Mouse (Mus musculus): ENCODE results near the gene Tex44.

Gene Tex44

DNA sequence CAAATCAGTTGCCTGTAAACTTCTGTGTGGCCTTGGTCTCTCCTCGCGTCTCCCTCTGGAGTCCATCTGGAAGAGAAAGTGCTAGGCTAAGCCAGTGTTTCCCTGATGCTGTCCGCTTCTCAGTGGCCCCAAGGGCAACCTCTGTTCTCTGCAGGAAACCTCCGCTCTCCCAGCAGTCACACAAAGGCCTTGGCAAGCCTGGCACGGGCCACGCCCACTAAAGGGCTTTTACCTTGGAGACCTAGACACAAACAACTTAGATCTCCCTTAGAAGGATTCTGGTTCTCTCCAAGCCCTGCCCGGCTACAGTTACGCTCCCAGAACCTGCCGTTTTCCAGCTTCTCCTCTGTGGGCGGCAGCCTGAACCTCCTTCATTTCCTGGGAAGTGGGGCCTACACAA is 5.1 kb upstream of the Tex44 start:
- peak; percentile 72 to 87 for DNase-seq (ENCODE audit: inconsistent age in 2 of 2, low spot score in 1 of 2)

DNA sequence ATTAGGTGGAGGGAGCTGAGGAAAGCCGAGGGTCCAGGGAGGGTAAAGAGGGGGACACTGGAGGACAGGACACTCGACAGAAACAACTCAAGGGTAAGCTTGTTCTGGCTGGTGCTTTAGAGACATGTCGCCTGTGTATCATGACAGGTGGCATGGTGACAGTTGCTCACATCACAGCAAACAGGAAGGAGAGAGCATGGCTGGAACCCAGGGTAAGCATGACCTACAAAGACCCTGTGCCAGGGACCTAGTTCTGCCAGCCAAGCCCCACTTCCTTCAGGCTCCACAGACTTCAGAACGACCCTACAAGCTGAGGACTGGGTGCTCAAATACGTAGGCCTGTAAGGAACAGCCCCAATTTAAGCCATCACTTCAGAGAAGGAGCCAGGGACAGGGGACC is 2.2 kb upstream of the Tex44 start:
- DNase-seq (ENCODE audit: inconsistent age in 2 of 2, low spot score in 1 of 2) = no peak

DNA sequence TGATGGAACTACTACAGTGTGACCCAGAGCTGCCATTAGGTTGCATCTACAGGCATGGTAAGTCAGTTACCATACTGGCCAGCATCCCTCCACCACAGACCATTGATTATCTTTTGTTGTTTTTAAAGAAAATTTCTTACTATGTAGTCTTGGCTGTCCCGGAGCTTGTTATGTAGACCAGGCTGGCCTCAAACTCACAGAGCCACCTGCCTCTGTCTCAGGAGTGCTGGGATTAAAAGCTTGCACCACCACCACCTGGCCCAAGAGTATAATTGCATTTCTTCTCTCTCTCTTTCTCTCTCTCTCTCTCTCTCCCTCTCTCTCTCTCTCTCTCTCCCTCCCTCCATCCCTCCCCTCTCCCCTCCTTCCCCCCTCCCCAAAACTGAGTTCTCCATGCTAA is 1.8 kb upstream of the Tex44 start:
- no peak for DNase-seq (ENCODE audit: inconsistent age in 2 of 2, low spot score in 1 of 2)

DNA sequence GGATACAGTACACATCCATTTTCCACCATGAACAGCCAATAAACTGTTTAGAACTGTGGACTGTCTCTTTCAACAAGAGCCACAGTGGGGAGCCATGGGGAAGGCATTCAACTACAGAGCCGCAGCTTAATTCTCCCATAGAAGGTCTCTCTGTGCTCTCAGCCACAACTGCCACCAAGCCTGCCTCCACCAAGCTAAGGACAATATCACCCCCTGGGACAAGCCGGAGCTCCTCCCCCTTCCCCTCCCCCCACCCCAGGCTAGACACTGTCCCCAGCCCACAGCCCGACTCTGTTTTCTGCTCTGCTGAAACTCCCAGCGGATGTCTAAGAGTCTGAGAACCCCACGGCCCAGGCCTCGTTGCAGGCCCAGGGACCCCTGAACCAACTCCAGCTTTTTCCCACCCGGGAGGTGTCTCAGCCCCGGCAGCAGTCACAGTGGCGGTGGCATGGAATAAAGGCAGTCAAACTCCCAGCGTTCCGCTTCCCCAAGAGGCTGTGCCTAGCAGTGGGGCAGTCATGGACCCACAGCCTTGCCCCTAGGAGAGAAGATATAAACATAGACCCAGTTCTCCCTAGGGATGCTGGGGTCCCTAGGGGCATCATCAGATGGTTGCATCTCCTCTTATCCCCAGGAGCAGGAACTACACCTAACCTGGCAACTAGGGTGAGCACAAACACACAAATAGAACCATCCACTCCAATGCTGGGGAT is 1.1 kb upstream of the Tex44 start:
- no peak for DNase-seq (ENCODE audit: inconsistent age in 2 of 2, low spot score in 1 of 2)

DNA sequence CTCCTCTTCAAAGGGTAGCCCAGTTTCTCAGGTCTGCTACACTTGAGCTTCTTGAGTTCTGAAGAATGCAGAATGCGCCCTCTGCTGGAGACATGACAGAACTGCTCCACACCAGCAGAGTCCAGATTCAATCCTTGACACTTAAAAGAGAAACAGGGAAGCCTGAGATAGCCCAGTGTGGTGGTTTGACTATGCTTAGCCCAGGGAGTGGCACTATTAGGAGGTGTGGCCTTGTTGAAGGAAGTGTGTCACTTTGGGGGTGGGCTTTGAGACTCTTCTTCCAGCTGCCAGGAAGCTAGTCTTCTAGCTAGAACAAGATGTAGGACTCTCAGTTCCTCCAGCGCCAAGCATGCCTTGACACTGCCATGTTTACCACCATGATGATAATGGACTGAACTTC is 3.9 kb downstream of the Tex44 start:
- peak; percentile 68 to 91 for DNase-seq (ENCODE audit: inconsistent age in 2 of 2, low spot score in 1 of 2)

DNA sequence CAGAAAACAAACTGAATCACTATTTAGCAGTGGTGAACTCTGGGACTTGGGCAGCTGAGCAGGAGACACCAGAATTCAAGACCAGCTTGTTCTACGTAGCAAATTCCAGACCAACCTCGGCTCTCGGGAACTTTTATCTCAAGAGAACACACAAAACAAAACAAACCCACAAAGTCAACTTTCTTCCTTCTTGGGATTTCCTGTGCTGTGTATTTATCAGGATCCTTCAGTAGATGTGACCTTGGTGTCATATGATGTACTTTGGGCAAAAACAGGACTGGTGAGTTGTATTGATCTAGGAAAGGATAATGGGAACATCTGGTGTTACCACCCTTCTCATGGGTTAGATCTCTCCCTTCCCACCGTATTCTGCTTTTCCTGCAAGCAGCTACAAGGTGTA is 6.6 kb downstream of the Tex44 start:
- DNase-seq (ENCODE audit: inconsistent age in 2 of 2, low spot score in 1 of 2) = no peak

DNA sequence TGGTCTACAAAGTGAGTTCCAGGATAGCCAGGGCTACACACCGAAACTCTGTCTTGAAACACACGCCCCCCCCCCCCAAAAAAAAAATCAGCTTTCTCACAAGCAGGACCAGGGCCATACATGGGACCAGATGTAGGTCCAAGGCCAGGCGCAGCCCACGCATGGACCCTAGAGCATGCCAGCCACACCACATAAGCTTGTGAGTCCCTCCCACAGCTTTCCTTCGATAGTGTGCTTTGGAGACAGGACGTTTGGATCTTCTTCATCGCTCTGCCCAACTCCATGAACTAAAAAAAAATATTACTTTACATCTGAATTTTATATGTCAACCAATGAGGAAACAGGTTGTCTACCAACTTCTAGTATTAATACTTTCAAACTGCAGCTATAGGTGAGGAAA is 7.2 kb downstream of the Tex44 start:
- DNase-seq (ENCODE audit: inconsistent age in 2 of 2, low spot score in 1 of 2) = peak in 1 of 2 experiments; percentile 25

DNA sequence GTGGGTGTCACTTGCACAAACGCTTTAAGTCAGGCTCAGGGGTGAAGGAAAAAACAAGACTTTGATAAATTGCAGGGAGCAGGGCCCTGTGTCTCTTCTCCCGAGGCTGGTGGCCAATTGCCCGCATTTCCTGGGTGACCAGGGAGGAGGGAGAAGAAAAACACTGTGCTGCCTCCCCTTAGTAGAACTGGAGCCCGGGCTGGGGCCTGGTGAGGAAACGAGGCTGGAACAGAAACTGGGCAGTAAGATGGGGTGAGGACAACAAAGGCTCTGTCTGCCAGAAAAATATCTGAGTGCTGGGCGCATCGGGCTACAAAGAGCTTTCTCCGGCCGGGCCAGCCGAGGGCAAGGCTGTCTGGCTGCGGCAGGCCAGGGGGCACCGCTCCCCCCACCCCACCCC is 7.9 kb downstream of the Tex44 start:
- peak in 1 of 2 experiments; percentile 81 for DNase-seq (ENCODE audit: inconsistent age in 2 of 2, low spot score in 1 of 2)

DNA sequence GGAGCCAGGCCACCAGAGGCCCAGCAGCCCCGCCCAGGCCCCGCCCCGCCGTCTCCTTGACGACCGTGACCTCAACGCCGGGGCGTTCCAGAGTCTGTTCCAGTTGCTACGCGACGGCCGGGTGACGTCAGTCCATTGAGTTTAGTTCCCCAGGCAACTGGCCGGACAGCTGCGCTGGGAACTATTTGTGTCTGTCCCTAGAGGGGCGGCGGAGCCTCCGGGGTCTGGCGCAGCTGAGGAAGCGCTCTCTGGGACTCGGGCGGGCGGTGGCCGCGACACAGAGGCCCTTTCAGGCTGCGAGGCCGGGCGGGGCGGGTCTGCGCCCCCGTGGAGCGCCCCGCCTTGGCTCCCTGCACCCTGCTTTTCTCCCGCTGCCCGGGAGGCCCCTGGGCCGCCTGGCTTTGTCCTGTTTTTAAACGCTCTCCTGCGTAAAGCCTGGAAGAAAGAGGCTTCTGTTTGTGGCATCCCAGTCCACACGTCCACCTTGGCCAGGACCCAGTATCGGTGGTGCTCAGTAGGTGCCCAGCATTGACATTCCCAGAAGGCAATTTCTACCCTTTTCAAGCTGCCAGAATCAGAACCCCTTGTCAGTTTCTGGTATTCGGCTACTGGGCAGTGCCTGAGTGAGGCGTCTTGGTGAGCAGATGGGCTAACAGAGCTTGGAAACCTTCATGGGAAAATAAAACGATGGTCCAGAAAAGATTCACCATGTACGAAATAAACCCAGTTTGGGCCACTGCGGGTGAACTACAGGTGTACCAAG is 8.5 kb downstream of the Tex44 start:
- peak; percentile 98 to 99 for DNase-seq (ENCODE audit: inconsistent age in 2 of 2, low spot score in 1 of 2)

DNA sequence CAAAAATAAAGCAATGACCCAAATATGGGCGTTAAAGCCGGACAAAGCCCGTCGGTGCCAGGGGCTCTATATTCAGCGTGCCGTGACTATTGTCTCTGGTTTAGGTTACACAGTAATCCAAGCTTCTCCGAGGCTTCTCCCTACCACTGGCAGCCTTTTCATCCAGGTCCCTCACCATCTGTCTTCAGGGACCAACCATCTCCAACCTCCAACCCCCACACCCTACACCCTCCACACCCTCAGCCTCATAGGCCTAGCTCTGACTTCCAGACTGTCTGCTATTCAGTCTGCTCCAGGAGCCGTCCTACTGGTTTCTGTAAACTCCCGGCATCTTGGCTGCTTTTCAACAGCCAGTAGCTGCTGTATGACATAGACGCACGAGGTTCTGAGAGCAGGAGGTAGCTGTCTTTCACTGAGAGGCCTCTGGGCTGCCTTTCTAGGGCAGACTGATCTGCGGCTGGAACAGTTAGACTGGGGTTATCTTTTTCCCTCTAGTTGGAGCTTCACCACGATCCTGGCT is 9.2 kb downstream of the Tex44 start:
- DNase-seq (ENCODE audit: inconsistent age in 2 of 2, low spot score in 1 of 2) = peak; percentile 58 to 77

DNA sequence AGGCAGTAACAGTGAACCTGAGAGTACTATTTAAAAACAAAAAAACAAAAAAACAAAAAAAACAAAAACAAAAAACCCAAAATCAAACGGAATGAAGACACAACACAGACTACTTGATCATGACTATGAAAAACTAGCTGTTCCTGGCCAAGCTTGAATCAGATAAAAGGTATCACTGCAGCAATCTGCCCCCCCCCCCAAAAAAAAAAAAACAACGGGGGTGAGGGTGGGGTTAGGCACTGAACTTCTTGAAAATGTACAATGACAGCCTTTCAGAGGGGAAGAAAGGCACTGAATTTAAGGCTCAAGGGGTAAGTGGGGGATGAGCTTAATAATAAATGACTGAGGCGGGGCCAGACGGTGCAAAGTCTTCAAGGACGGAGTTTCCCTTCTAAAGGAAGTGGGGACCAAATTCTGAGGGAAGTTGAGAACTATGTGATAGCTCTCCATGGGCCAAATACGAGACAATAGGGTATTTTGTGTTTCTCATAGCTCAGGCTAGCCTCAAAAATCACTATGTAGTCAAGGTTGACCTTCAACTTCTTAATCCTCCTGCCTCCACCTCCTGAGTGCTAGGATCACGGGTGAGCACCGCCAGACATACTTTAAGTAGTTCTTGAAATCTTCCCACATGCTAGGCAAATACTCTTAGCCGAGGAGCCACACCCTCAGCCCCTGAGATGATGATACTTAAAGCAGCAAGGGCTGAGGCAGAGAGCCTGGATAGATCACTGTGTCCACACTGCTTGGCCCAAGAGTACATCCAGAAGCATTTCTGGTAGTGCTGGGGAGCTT is 11.3 kb downstream of the Tex44 start:
- no peak for DNase-seq (ENCODE audit: inconsistent age in 2 of 2, low spot score in 1 of 2)

DNA sequence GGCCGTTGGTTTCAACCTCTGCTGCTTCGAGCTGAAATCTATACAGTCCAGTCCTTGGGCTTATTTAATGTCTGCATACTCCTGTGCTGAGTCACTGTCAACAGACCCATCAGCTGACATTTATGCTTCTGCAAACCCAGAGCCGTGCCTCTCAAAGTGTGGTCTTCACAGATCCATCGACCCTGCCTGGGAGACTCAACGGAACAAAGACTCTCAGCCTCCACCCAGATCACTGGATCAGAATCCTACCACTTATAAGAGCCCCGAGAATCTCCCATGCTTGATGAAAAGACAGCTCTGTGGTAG is 11.8 kb downstream of the Tex44 start:
- peak; percentile 24 to 57 for DNase-seq (ENCODE audit: inconsistent age in 2 of 2, low spot score in 1 of 2)

DNA sequence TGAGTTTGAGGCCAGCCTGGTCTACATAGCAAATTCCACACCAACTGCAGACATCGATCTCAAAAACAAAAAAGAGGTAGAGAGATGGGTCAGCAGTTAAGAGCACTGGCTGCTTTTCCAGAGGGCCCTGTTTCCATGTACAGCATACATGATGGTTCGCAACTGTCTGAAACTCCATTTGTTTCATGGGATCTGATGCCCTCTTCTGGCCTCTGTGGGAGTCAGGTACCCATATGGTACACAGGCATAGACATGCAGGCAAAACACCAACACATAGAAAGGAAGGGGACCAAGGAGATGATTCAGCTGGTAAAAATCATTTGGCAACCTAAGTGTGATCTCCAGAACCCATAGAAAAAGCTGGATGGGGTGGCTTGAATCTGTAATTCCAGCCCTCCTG is 12.4 kb downstream of the Tex44 start:
- DNase-seq (ENCODE audit: inconsistent age in 2 of 2, low spot score in 1 of 2) = peak; percentile 16 to 59

DNA sequence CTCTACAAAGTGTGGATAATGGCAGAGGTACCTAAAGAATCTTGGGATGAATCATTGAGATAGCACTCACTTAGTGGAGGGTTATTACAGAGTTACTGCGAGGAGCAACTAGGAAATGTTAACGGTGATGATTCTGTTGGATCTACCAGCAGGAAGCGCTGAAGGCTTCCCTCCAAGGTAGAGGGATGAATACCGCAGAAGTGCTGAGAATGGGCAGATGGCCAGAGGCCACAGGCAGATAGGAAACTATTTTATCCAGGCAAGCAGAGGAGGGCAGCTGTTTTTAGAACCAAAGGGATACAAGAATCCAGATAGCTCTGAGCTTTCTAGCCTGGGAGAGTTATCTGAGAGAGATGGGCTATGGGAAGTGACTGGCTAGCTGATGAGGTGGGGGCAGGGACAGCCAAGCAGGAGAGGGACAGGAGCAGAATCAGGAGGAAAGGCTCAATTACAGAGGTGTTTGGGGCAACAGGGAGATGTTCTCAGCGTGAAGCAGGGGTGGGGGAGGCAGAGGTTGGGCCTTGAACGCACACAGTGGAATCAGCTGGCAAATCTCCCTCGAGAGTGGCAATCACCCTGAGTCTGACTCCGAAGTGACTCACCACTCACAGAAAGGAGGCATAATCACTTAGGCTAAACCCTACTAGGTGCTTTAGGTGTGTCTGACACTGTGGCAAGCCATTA is 13.5 kb downstream of the Tex44 start:
- DNase-seq (ENCODE audit: inconsistent age in 2 of 2, low spot score in 1 of 2) = peak; percentile 78 to 91

DNA sequence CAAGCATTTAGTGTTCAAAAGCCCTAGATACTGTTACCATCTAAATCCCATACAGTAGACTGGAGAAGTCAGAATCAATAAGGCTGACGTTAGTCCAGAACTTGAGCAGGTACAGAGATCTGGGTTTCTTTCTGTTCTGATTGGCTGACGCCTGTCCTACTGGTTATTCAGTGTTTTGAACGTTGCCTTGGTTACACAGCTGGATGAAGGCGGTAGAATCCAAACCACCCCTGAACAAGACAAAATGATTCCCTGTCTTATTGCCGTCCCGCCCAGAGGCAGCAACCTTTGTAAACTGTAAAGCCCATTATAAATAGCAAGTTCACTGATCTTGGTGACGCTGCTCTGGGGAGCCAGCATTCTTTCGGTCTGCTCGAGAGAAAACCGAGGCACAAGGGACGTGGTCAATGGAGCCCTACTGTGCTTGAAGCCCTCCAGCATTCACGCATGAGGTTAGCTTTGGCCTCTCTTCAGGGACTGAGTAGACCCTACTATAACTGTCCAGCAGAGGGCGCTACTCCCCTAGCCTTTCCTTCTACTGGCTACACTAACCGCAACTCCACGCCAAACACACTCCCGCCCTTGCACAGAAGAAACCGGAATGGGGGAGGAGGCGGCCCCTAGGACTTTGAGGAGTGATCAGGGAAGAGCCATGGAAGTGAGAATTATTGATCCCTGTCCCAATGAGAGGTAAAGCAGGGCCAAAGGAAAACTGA is 14.2 kb downstream of the Tex44 start:
- peak; percentile 93 to 98 for DNase-seq (ENCODE audit: inconsistent age in 2 of 2, low spot score in 1 of 2)

DNA sequence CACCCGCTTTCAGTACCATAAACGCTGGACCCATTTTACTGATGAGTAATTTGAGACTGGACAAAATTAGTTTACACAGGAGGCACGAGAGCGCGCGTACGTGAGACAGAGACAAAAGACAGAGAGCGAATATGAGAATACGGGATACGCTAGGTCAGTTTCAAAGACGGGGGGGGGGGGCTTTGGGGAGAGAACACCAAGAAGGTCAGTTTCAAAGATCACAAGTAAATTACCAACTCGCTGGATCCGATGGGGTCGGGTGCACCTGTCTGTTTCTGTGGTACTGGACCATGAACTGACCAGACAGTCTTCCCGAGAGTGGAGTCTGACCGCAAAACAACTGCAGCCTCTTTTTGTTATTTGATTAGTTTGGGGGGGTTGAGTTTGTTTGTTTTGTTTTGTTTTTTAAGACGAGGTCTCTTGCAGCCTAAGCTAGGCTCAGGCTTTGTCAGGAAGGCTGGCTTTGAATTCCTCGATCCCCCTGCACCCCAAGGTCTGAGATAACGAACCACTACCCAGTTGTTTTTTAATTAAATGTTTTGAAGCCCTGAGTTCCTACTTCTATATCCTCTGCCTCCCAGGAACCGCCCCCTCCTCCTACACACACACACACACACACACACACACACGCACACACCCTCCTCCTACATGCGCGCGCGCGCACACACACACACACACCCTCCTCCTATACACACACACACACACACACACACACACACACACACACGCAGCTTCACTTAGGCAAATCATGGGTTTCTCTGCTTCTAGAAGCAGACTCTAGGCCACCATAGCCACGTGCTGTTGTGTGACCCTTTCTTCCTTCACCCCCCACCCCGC is 15.0 kb downstream of the Tex44 start:
- DNase-seq (ENCODE audit: inconsistent age in 2 of 2, low spot score in 1 of 2) = peak in 1 of 2 experiments; percentile 64

DNA sequence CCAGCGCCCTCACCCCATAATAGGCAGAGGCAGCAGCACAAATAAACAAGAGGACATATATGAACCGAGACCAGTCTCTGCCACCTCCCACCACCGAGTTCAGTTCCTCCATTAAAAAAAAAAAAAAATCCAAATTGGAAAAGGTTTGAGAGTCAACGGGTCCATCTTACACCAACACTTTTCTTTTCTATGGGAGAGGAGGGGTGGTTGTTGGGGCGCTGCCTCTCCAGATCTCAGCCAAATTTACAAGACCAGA is 15.5 kb downstream of the Tex44 start:
- DNase-seq (ENCODE audit: inconsistent age in 2 of 2, low spot score in 1 of 2) = peak in 1 of 2 experiments; percentile 90

DNA sequence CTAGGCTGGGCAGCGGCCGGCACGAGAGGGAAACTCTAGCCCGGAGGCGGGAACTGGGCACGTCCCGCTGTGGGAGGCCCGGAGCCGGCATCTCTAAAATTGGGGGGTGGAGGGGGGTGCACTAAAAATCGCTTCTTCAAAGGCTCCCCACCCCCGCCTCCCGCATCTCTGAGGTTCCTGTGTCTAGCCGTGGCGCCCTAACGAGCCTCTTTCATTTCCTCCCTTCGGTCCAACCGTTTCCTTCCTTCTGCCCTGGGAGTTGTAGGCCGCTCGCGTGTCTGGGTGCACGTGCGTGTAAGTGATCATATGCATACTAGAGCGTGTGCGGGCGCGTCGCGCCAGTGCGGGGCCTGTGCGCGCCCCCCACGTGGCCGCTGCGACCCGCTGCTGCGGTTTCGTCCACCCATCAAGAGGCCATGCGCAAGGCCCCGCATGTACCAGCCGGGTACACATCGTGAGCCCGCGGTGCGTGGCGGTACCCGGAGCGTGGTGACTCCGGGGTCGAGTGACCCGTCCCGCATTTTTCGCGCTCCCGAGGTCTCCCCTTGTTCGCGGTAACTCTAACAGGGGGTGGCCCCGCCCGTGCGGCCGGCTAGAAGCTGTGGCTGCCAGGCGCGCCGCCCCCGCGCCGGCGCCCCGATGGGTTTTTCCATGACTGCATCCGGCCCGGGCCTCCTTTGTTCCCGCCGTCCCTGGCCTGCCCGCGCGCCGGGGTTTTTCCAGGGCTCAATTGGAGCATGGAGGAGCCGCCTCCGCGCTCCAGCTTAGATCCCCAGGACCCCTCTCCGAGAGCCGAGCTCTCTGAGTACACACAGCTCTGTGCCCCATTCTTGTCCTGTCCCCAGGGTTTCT is 16.1 kb downstream of the Tex44 start:
- peak; percentile 94 to 97 for DNase-seq (ENCODE audit: inconsistent age in 2 of 2, low spot score in 1 of 2)

DNA sequence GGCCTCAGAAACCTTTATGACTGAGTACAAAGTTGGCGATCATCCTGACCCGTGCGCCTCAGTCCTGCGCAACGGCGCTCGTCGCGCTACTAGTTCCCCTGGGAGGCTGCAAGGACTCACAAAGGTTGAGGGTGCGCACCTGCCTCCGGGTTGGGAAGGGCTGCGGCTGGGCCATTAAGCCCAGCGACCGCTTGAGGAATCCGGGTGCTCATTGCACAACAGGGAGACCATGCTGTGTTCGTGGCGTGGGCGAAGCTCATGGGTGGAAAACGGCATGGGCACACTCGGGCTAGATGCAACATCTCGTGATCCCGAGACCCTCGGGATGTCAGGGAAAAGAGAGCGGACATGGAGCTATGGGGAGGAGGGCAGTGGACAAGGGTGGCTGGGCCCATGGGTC is 16.7 kb downstream of the Tex44 start:
- DNase-seq (ENCODE audit: inconsistent age in 2 of 2, low spot score in 1 of 2) = no peak

Measured in adrenal gland, adult (tissue).